Mouse (Mus musculus): ENCODE measurements around the gene Kbtbd8. TPM values are rescaled to one million over a fixed set of nuclear protein-coding genes. Genes with fewer than 3 reads are reported as not detected.

Kbtbd8 gene
- total RNA-seq, 2 experiments from 2014 or later: 1.1 to 1.3 TPM

- peak in 1 of 2 experiments; percentile 1 for DNase-seq
- intact Hi-C loops (cut with DNase I): no loop called here
Measured at GRCm38 (mm10) chr6:95167668-95168227, 50.7 kb downstream of the Kbtbd8 start.

GRCm38 (mm10) chr6:95169411-95169810, 52.4 kb downstream of the Kbtbd8 start:
- intact Hi-C loops (cut with DNase I): no loop called here
- no peak for DNase-seq

GRCm38 (mm10) chr6:95174311-95175143, 57.5 kb downstream of the Kbtbd8 start:
- intact Hi-C loops (cut with DNase I): no loop called here
- no peak for DNase-seq

Other genes with a start within 250 kb of the Kbtbd8 start
- gene Gm10234, start 204.9 kb downstream of the Kbtbd8 start, total RNA-seq (2021): not detected